Mouse (Mus musculus) thymus, adult 2 months (tissue): ENCODE data around the gene Tex9.

Experiments used
- CTCF ChIP-seq: fragments of 200-500 bp; IDR thresholded peaks from 2 replicates; pipeline ENCODE4 v1.5.1; 2012; ENCODE audit warnings: mild to moderate bottlenecking, control low read depth, low read length, moderate library complexity, borderline replicate concordance; ENCODE audit not compliant: control insufficient read depth, poor library complexity, insufficient read depth; ENCODE audit errors: extremely low read depth
- POLR2A ChIP-seq: fragments of 200-500 bp; IDR thresholded peaks from 2 replicates; pipeline ENCODE4 v1.6.1; 2012; ENCODE audit warnings: mild to moderate bottlenecking, low read length, control low read depth, moderate library complexity; ENCODE audit not compliant: control insufficient read depth, poor library complexity, insufficient read depth; ENCODE audit errors: extremely low read depth

- TF ChIP-seq CTCF: no peak
- no peak for TF ChIP-seq POLR2A
Measured at GRCm38 (mm10) chr9:72404934-72405333, 87.1 kb downstream of the Tex9 start.
